Mouse (Mus musculus): ENCODE measurements at regions not wholly inside any gene's neighbourhood (a gene's known extent, or its start where the extent isn't known, plus 50 kb on each side); places are given as distances from the start of the nearest gene placed in this dataset.

GRCm38 (mm10) chr15:11572063-11572462, 172.6 kb upstream of the Tars start:
- no peak for TF ChIP-seq CTCF (IDR thresholded peaks at IDR 0.05)
- no peak for TF ChIP-seq POLR2A (IDR thresholded peaks at IDR 0.05; ENCODE audit: insufficient read depth, low read depth, low read length)
- no peak for TF ChIP-seq EP300 (IDR thresholded peaks at IDR 0.05; ENCODE audit: insufficient read depth, low read depth, low read length)
